Mouse (Mus musculus): ENCODE measurements at regions not wholly inside any gene's neighbourhood (a gene's known extent, or its start where the extent isn't known, plus 50 kb on each side); places are given as distances from the start of the nearest gene placed in this dataset.
A peak's percentile ranks its signal among the peaks of the same experiment; 100 is the strongest.

DNA sequence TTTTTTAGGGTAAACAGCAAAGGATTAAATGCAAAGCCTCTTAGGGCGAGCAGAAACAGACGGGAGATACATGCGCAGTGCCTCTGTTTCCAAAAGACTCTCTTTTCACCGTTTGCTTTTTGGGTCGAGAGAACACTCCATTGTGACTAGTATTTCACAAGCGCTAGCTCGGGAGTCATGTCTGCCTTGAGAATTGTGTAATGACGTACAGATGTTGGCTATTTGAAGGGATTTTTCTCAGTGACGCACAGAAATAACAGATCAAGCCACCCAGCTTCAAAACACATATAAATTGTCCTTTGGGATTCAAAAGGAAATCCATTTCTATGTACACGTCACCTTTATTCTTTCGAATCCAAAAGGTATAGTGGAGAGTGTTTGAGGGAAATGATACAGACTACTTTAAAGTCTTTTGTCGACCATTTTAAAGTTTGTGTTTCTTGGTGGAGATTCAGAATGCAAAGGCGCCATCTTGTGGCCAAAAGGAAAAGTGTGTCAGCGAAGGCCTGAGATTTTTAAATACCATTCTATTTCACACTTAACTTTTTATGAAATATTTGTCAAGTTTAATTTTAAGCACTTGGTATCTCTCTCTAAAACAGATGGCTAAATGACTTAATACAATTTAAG, 78.5 kb upstream of the Galnt5 start:
- Histone ChIP-seq H3K9ac (ENCODE audit: low read length) (no peak overlapping the region), H3K4me2 (ENCODE audit: low read length) (no peak overlapping the region), H3K4me1 (replicated peaks; ENCODE audit: control insufficient read depth, insufficient read depth, low read length) (no peaks in the 10 kb centered on the region), H3K9me3 (ENCODE audit: control insufficient read depth, low read length) (no peaks in the 10 kb centered on the region), H3K27me3 (replicated peaks; ENCODE audit: control insufficient read depth, insufficient read depth, low read length) (no peaks in the 10 kb centered on the region), H3K27ac (ENCODE audit: low read depth) (no peak overlapping the region), H3K4me3 (ENCODE audit: low read depth, low read length) (no peak overlapping the region), H3K36me3 (ENCODE audit: control insufficient read depth, insufficient read depth, low read length) (no peaks in the 10 kb centered on the region)
- 49% methylated on average over 14 of the region's 14 CpGs for WGBS
- ATAC-seq (replicated peaks; ENCODE audit: low FRiP score, low TSS enrichment, low read depth) (no peak), DNase-seq (ENCODE audit: low spot score) (peak; percentile 74)

GRCm38 (mm10) chr2:57934062-57934822, 63.4 kb upstream of the Galnt5 start:
- WGBS: 40% methylated on average over 5 of the region's 5 CpGs
- no peaks in the 10 kb centered on the region for H3K4me1 ChIP-seq (replicated peaks; ENCODE audit: control insufficient read depth, insufficient read depth, low read length)
- H3K9me3 ChIP-seq (ENCODE audit: control insufficient read depth, low read length): no peaks in the 10 kb centered on the region
- ATAC-seq (replicated peaks; ENCODE audit: low FRiP score, low TSS enrichment, low read depth) (no peak), DNase-seq (ENCODE audit: low spot score) (no peak)
- no peak overlapping the region for H3K4me2 ChIP-seq (ENCODE audit: low read length)
- H3K4me3 ChIP-seq (ENCODE audit: low read depth, low read length): no peak overlapping the region
- H3K36me3 ChIP-seq (ENCODE audit: control insufficient read depth, insufficient read depth, low read length): no peaks in the 10 kb centered on the region
- no peak overlapping the region for H3K9ac ChIP-seq (ENCODE audit: low read length)
- H3K27ac ChIP-seq (ENCODE audit: low read depth): no peak overlapping the region
- no peaks in the 10 kb centered on the region for H3K27me3 ChIP-seq (replicated peaks; ENCODE audit: control insufficient read depth, insufficient read depth, low read length)
